Mouse (Mus musculus) MEL (cell line): Measurements from ENCODE around the gene Cracr2a.

Experiments
- CTCF ChIP-seq, 3 experiments: IDR thresholded peaks in 2 of 3; conservative IDR thresholded peaks in 1 of 3; 2 replicates each; pipeline ENCODE4 v1.5.1; 2011 to 2012; ENCODE audit warnings: low read length in 3 of 3, low read depth in 2 of 3, mild to moderate bottlenecking in 2 of 3, improper control_type of control experiment in 1 of 3, inconsistent platforms in 1 of 3, mixed read lengths in 1 of 3, moderate library complexity in 1 of 3; ENCODE audit not compliant: control insufficient read depth in 1 of 3, insufficient read depth in 1 of 3, poor library complexity in 1 of 3, severe bottlenecking in 1 of 3
- ETS1 ChIP-seq: IDR thresholded peaks from 2 replicates; pipeline ENCODE4 v1.6.1; 2012; ENCODE audit warnings: low read depth, mild to moderate bottlenecking, inconsistent platforms, low read length, improper control_type of control experiment, moderate library complexity
- POLR2A ChIP-seq, 2 experiments: IDR thresholded peaks; 2 replicates each; pipeline ENCODE4 v1.6.1; 2011 to 2012; ENCODE audit warnings: low read length in 2 of 2, mild to moderate bottlenecking in 2 of 2, control low read depth in 1 of 2, improper control_type of control experiment in 1 of 2, low read depth in 1 of 2, moderate library complexity in 1 of 2; ENCODE audit not compliant: control insufficient read depth in 1 of 2, insufficient read depth in 1 of 2, poor library complexity in 1 of 2

DNA sequence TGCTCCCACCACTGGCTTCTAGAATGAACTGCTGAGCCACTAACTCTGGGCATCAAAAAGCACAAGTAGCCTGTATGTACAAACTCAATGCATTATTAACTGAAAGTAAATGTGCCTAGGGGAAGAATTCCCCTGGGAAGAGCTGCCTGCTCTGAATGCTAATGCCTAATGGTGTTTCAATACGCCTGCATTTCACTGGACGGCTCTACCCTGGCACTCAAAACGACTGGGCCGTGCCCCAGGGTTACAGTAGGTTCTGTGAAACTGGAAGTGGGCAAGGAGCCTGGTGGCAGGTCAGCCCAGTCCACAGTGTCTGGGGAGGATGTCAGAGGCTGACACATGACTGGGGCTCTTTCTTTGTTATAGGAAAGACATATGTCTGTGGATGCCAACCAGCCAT, 123.8 kb downstream of the Cracr2a start:
- TF ChIP-seq CTCF (IDR thresholded peaks at IDR 0.05 in 2 of 3, conservative IDR thresholded peaks at IDR 0.05 in 1 of 3; ENCODE audit: control insufficient read depth in 1 of 3, insufficient read depth in 1 of 3, low read depth in 2 of 3, low read length in 3 of 3, poor library complexity in 1 of 3, severe bottlenecking in 1 of 3): no peak
- no peak for TF ChIP-seq ETS1
- TF ChIP-seq POLR2A (IDR thresholded peaks at IDR 0.05; ENCODE audit: control insufficient read depth in 1 of 2, insufficient read depth in 1 of 2, low read depth in 1 of 2, low read length in 2 of 2, poor library complexity in 1 of 2): no peak
